Mouse (Mus musculus): ENCODE measurements around the gene Leprot. TPM values are rescaled to one million over a fixed set of nuclear protein-coding genes. Genes with fewer than 3 reads are reported as not detected.

Leprot gene
- total and polyA plus RNA-seq, 3 experiments = 24.2 to 37.9 (median 30.2) TPM

DNA sequence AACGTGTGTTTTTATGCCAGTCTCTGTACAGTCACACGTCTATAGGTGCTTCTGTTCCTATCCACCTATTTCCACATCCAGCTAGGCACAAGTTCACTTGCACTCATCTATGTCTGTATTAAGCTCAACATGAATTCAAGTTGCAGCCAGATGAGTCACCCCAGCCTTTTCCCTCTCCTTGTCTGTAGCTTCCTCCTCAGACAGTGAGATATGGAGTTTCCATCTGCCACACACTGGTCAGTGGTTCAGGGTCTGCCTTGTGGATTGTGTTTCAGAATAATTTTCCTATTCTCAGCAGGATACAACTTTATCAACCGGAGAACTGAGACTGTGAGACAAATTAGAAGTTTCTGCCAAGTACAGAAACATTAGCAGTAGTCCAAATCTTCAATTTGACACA lies 49.7 kb downstream of the Leprot start:
- Histone ChIP-seq H3K4me3 (no peak overlapping the region), H3K27ac (no peak overlapping the region), H3K4me1 (ENCODE audit: control insufficient read depth, insufficient read depth, low read length) (no peaks in the 10 kb centered on the region), H3K79me2 (replicated peaks; ENCODE audit: control insufficient read depth, insufficient read depth, low read length) (no peaks in the 10 kb centered on the region), H3K27me3 (ENCODE audit: control insufficient read depth, insufficient read depth, low read length) (no peaks in the 10 kb centered on the region), H3K36me3 (ENCODE audit: control insufficient read depth, insufficient read depth, low read length) (no peaks in the 10 kb centered on the region), H3K9ac (ENCODE audit: low read depth, low read length) (no peak overlapping the region)
- DNase-seq = no peak
- TF ChIP-seq POLR2A (IDR thresholded peaks at IDR 0.05; ENCODE audit: insufficient read depth, low read depth, low read length) (no peak), EP300 (IDR thresholded peaks at IDR 0.05; ENCODE audit: insufficient read depth, low read depth, low read length) (no peak), CTCF (IDR thresholded peaks at IDR 0.05) (no peak)
- intact Hi-C loops (cut with DNase I) = no loop called here
- WGBS = 52% methylated on average over 3 of the region's 3 CpGs

DNA sequence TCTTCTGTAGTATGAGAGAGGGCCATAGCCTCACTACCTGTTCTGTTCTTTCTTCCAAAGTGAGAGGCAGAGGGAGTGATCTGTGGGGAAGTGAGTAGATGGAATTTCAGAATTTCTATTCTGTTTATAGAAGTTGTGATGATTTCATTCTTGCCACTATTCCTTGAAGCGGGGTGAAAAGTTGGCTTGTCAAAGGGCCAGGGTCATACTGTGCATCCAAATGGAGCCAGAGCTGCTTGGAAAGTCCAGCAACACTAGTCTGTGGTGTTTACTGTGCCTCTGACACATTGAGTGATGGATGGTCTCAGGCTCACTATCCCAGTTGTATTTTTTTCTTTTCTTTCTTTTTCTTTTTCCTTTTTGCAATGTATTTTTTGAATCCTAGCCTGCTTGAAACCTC lies 51.9 kb downstream of the Leprot start:
- H3K36me3 ChIP-seq (ENCODE audit: control insufficient read depth, insufficient read depth, low read length) = no peaks in the 10 kb centered on the region
- no peak for DNase-seq
- intact Hi-C loops (cut with DNase I) = no loop called here
- H3K79me2 ChIP-seq (replicated peaks; ENCODE audit: control insufficient read depth, insufficient read depth, low read length) = no peaks in the 10 kb centered on the region
- H3K4me3 ChIP-seq = no peak overlapping the region
- TF ChIP-seq POLR2A (IDR thresholded peaks at IDR 0.05; ENCODE audit: insufficient read depth, low read depth, low read length) = no peak
- TF ChIP-seq EP300 (IDR thresholded peaks at IDR 0.05; ENCODE audit: insufficient read depth, low read depth, low read length) = no peak
- no peak for TF ChIP-seq CTCF (IDR thresholded peaks at IDR 0.05)
- 65% methylated on average over 1 of the region's 1 CpGs for WGBS
- H3K9ac ChIP-seq (ENCODE audit: low read depth, low read length) = no peak overlapping the region
- no peak overlapping the region for H3K27ac ChIP-seq
- H3K4me1 ChIP-seq (ENCODE audit: control insufficient read depth, insufficient read depth, low read length) = no peaks in the 10 kb centered on the region
- no peaks in the 10 kb centered on the region for H3K27me3 ChIP-seq (ENCODE audit: control insufficient read depth, insufficient read depth, low read length)

DNA sequence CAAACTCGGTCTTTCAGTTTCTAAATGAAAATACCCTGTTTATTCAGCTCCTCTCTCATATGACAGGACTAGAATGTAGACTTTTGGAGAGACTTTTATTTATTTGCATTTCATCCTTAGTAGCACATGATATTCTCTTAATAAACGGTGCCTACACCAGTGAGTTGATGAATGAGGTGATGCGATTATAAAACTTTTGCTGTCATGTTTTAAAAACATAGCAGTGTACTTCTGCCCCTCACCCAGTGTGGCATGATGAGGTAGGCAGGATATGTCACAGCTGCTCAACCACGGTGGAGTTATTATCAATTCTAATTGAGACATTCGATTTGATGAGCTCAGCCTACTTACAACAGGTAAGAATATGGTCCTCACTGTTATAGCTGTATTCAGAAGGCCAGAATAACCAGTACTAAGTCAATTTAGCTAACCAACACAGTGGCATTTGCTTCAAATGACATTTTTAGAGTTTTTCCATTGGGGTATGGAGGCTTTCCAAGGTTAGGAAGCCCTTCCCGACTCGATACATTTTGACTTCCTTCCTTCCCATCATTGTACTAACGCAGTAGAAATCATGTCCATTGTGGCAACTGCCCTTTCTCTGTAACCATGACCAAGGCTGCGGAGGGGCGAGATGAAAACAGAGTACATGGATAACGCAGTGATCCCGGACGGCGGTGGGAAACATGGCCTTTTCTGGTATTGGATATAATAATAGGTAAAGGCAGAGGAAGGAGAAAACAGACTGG lies 53.5 kb downstream of the Leprot start:
- Histone ChIP-seq H3K4me3 (no peak overlapping the region), H3K27me3 (ENCODE audit: control insufficient read depth, insufficient read depth, low read length) (no peaks in the 10 kb centered on the region), H3K27ac (no peak overlapping the region), H3K36me3 (ENCODE audit: control insufficient read depth, insufficient read depth, low read length) (no peaks in the 10 kb centered on the region), H3K9ac (ENCODE audit: low read depth, low read length) (no peak overlapping the region), H3K79me2 (replicated peaks; ENCODE audit: control insufficient read depth, insufficient read depth, low read length) (no peaks in the 10 kb centered on the region), H3K4me1 (ENCODE audit: control insufficient read depth, insufficient read depth, low read length) (no peaks in the 10 kb centered on the region)
- DNase-seq = no peak
- TF ChIP-seq CTCF (IDR thresholded peaks at IDR 0.05) (no peak), EP300 (IDR thresholded peaks at IDR 0.05; ENCODE audit: insufficient read depth, low read depth, low read length) (no peak), POLR2A (IDR thresholded peaks at IDR 0.05; ENCODE audit: insufficient read depth, low read depth, low read length) (no peak)
- WGBS = 57% methylated on average over 14 of the region's 14 CpGs
- intact Hi-C loops (cut with DNase I) = no loop called here

DNA sequence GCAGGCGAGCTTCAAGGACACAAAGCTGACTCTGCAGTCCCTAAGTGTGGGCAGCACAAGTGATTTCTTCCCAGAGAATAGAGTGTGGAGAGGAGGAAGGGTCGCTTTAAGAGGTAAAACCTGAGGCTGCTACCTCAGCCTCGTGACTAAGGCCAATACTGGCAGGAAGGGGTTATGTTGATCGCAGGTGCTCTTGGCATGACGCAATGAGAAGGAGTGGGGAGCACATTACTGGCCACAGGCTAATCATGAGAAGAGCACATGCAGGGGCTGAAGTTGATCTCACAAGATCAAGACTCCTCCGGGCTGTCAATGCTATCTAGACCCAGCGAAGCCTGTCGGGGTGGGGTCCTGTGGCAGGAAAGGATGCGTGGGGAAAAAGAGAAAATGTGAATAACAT lies 57.8 kb downstream of the Leprot start:
- DNase-seq = no peak
- intact Hi-C loops (cut with DNase I) = no loop called here
- H3K27me3 ChIP-seq (ENCODE audit: control insufficient read depth, insufficient read depth, low read length) = no peaks in the 10 kb centered on the region
- no peaks in the 10 kb centered on the region for H3K4me1 ChIP-seq (ENCODE audit: control insufficient read depth, insufficient read depth, low read length)
- TF ChIP-seq POLR2A (IDR thresholded peaks at IDR 0.05; ENCODE audit: insufficient read depth, low read depth, low read length) (no peak), CTCF (IDR thresholded peaks at IDR 0.05) (no peak), EP300 (IDR thresholded peaks at IDR 0.05; ENCODE audit: insufficient read depth, low read depth, low read length) (no peak)
- WGBS = 77% methylated on average over 9 of the region's 9 CpGs
- H3K79me2 ChIP-seq (replicated peaks; ENCODE audit: control insufficient read depth, insufficient read depth, low read length) = no peaks in the 10 kb centered on the region
- no peak overlapping the region for H3K4me3 ChIP-seq
- no peaks in the 10 kb centered on the region for H3K36me3 ChIP-seq (ENCODE audit: control insufficient read depth, insufficient read depth, low read length)
- no peak overlapping the region for H3K9ac ChIP-seq (ENCODE audit: low read depth, low read length)
- H3K27ac ChIP-seq = no peak overlapping the region

GRCm38 (mm10) chr4:101707234-101707633 lies 59.7 kb downstream of the Leprot start:
- 52% methylated on average over 2 of the region's 2 CpGs for WGBS
- no peaks in the 10 kb centered on the region for H3K4me1 ChIP-seq (ENCODE audit: control insufficient read depth, insufficient read depth, low read length)
- H3K27ac ChIP-seq = no peak overlapping the region
- no peak overlapping the region for H3K4me3 ChIP-seq
- H3K27me3 ChIP-seq (ENCODE audit: control insufficient read depth, insufficient read depth, low read length) = no peaks in the 10 kb centered on the region
- no peak for DNase-seq
- H3K9ac ChIP-seq (ENCODE audit: low read depth, low read length) = no peak overlapping the region
- intact Hi-C loops (cut with DNase I) = no loop called here
- H3K36me3 ChIP-seq (ENCODE audit: control insufficient read depth, insufficient read depth, low read length) = no peaks in the 10 kb centered on the region
- TF ChIP-seq POLR2A (IDR thresholded peaks at IDR 0.05; ENCODE audit: insufficient read depth, low read depth, low read length) (no peak), CTCF (IDR thresholded peaks at IDR 0.05) (no peak), EP300 (IDR thresholded peaks at IDR 0.05; ENCODE audit: insufficient read depth, low read depth, low read length) (no peak)
- H3K79me2 ChIP-seq (replicated peaks; ENCODE audit: control insufficient read depth, insufficient read depth, low read length) = no peaks in the 10 kb centered on the region

GRCm38 (mm10) chr4:101707953-101708352 lies 60.4 kb downstream of the Leprot start:
- WGBS = 87% methylated on average over 3 of the region's 3 CpGs
- no peak for DNase-seq
- Histone ChIP-seq H3K27me3 (ENCODE audit: control insufficient read depth, insufficient read depth, low read length) (no peaks in the 10 kb centered on the region), H3K79me2 (replicated peaks; ENCODE audit: control insufficient read depth, insufficient read depth, low read length) (no peaks in the 10 kb centered on the region), H3K27ac (no peak overlapping the region), H3K9ac (ENCODE audit: low read depth, low read length) (no peak overlapping the region), H3K4me3 (no peak overlapping the region), H3K36me3 (ENCODE audit: control insufficient read depth, insufficient read depth, low read length) (no peaks in the 10 kb centered on the region), H3K4me1 (ENCODE audit: control insufficient read depth, insufficient read depth, low read length) (no peaks in the 10 kb centered on the region)
- TF ChIP-seq CTCF (IDR thresholded peaks at IDR 0.05) (no peak), POLR2A (IDR thresholded peaks at IDR 0.05; ENCODE audit: insufficient read depth, low read depth, low read length) (no peak), EP300 (IDR thresholded peaks at IDR 0.05; ENCODE audit: insufficient read depth, low read depth, low read length) (no peak)
- intact Hi-C loops (cut with DNase I) = no loop called here

Other genes with a start within 250 kb of the Leprot start
- gene Ak4, start 228.4 kb upstream of the Leprot start, total RNA-seq (2021) = 10 to 100 TPM; 31.8 to 32.0 TPM
- 11.1 and 31.3 TPM in 2 replicates for gene Ak4, start 228.4 kb upstream of the Leprot start, polyA plus RNA-seq (2012; rRNA removed)
- gene Dnajc6, start 151.1 kb upstream of the Leprot start, total RNA-seq (2021) = under 1 TPM; 0.29 to 0.41 TPM
- gene Dnajc6, start 151.1 kb upstream of the Leprot start, polyA plus RNA-seq (2012; rRNA removed) = 0.35 and 1.2 TPM in 2 replicates
- gene Lepr, start 69.7 kb downstream of the Leprot start, total RNA-seq (2021) = 1 to 10 TPM; 3.2 to 3.9 TPM
- gene Lepr, start 69.7 kb downstream of the Leprot start, polyA plus RNA-seq (2012; rRNA removed) = 0.80 and 2.0 TPM in 2 replicates
- not detected for gene B020004J07Rik, start 196.3 kb downstream of the Leprot start, total RNA-seq (2021)
- not detected in 2 replicates for gene B020004J07Rik, start 196.3 kb downstream of the Leprot start, polyA plus RNA-seq (2012; rRNA removed)
- not detected for gene C130073F10Rik, start 246.1 kb downstream of the Leprot start, total RNA-seq (2021)
- gene C130073F10Rik, start 246.1 kb downstream of the Leprot start, polyA plus RNA-seq (2012; rRNA removed) = not detected in 2 replicates

All from heart, adult 2 months (tissue).